Mouse (Mus musculus): ENCODE results near the gene Lhfp.

GRCm38 (mm10) chr3:53231112-53231511 is 189.8 kb downstream of the Lhfp start:
- TF ChIP-seq CTCF (IDR thresholded peaks at IDR 0.05; ENCODE audit: low read depth) (no peak), EP300 (IDR thresholded peaks at IDR 0.05; ENCODE audit: low read depth) (no peak)
